Mouse (Mus musculus) frontal cortex, postnatal 25 days (tissue): Measurements from ENCODE around the gene Lamc1.
"Not testable (repeated sequence)": the region's sequence is repeated elsewhere in the genome, so short reads cannot be mapped to it uniquely, and the experiment has no call there.

Experiments used
- DNase-seq, 2 experiments: peaks; one replicate each; pipeline ENCODE4 v3.0.0; 2022; ENCODE audit warnings: low spot score in 2 of 2

Gene Lamc1

DNA sequence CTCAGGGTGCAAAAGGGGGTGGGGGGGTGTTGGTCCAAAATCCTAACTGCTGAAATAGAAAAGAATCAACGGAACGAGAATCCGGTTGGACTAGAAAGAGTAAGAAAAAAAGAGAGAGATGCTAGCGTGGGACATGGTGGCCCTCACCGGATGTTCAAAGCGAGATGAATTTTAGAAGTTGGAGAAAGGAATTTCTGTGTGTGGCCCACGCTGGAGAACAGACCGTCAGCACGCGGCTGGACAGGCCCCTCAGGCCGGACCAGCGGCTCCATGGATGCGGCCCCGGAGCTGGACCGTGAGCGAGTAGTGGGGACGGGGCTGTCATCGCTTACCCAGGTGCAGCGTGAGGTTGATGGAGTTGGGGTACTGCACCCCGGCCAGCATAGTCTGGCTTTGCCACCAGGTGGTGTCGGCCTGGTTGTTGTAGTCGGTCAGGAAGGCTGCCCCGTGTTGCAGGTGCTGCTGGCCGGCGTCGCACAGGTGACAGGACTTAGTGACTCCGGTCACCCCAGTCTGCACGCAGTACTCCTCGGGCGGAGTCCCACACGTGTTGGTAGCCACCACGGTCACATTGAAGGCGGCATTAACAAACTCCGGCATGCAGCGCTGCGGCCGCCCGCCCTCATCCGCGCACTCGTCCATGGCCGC is 666 bp downstream of the Lamc1 start:
- DNase-seq: peak; percentile 26 to 37

- DNase-seq: no peak
Measured at GRCm38 (mm10) chr1:153331206-153331605, 1.4 kb downstream of the Lamc1 start.

GRCm38 (mm10) chr1:153329306-153329705 is 3.3 kb downstream of the Lamc1 start:
- no peak for DNase-seq

DNA sequence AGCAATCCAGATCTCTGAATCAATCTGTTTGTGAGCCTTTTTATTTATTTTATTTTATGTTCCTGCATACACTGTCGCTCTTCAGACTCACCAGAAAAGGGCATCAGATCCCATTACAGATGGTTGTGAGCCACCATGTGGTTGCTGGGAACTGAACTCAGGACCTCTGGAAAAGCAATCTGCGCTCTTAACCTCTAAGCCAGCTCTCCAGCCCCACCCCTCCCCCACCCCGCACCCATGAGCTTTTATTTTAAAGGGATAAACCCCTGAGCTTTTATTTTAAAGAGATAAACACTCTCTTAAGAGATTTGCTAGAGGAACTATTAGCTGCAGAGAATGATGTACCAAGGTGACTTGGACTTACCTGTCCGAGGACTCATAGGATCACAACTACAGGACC is 5.5 kb downstream of the Lamc1 start:
- DNase-seq: no peak

GRCm38 (mm10) chr1:153326226-153326625 is 6.4 kb downstream of the Lamc1 start:
- DNase-seq: no peak

DNA sequence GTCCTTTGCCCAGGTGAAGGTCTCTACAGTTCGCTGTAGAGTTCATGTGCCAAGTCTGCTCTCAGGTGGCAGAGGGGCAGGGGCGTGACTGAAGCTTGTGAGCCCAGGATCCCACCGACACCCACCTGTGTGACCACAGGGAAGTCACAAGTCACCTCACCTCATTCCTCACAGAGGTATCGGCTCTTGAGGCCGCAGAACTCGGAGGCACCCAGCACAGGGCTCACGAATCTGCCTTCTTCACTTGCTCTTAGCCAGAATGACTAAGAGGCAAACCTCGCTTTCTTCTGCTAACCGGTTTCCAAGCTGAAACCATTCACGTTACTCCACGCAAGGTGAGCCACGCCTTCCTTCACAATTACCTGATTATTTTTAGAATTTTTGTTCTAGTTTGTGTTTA is 11.2 kb downstream of the Lamc1 start:
- DNase-seq: no peak

- no peak for DNase-seq
Measured at GRCm38 (mm10) chr1:153320554-153321147, 11.9 kb downstream of the Lamc1 start.

DNA sequence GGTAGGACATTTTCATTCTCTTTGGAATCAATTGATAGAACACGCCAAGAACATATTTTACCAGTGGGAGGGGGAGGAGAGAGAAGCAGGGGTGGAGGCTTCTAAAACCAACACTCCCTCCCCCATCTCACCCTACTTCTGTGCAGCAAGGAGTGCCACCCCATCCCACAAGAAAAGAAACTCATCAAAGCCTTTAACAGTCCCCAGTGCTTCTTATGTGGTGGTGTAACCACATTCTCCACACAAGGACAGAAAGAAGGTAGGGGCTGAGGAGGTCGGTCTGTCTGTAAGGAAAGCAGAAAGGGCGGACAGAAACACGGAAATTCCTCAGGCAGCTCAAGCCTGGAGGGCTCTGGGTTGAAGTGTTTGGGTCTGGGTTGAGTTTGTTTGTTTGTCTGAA is 12.5 kb downstream of the Lamc1 start:
- DNase-seq: no peak

GRCm38 (mm10) chr1:153318741-153319140 is 13.8 kb downstream of the Lamc1 start:
- no peak for DNase-seq

DNA sequence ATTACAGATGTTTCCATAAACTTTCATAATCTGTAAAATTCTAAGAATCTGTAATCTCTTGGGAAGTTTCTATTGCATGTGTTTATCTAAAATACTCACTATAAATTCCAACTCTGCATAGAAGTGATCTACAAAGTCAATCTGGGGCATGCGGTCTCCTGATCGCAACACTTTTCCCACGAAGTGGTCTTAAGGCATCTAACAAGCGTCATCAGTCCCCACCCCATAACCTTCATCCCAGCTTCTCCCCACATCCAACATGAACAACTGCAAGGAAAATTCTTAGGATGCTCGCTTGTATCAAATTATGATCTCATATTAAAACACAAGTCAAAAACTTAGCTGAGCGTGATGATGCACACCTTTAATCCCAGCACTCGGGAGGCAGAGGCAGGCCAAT is 14.3 kb downstream of the Lamc1 start:
- no peak for DNase-seq

- DNase-seq: no peak
Measured at GRCm38 (mm10) chr1:153317486-153318260, 14.9 kb downstream of the Lamc1 start.

DNA sequence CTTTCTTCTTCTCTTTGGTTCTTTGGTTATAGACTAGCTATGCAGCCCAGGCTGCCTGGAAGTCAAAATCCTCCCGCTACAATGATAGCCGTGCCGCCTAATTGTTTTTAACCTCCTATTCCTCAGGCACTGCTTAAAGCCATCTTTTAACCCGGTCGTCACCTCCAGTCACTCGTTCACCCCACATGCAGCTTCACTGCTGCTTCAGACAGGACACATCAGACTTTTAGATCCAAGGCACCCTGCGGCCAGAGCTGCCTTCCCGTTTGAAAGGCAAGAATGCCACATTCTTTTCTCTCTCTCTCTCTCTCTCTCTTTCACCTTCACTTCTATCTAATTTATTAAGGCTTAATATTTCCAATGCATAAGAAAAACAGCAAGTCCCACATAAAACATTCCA is 15.6 kb downstream of the Lamc1 start:
- no peak for DNase-seq

DNA sequence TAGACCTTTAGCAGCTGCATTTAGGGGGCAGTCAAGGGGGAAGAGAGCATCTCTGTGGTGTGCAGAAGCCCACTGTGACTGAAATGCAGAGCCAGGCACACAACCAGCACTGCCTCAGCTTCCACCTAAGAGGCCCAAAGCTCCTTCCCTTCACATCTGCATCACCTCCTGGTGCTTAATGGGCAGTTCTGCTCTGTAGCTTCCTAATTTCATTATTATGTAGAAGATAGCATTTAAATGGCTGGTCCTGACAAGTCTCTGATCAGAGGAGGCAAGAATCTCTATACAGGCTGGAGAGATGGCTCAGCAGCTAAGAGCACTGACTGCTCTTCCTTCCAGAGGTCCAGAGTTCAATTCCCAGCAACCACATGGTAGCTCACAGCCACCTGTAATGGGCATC is 16.3 kb downstream of the Lamc1 start:
- DNase-seq: no peak

GRCm38 (mm10) chr1:153315121-153315520 is 17.5 kb downstream of the Lamc1 start:
- DNase-seq: no peak

- no peak for DNase-seq
Measured at GRCm38 (mm10) chr1:153312992-153313391, 19.6 kb downstream of the Lamc1 start.

GRCm38 (mm10) chr1:153310190-153310589 is 22.4 kb downstream of the Lamc1 start:
- DNase-seq: no peak

- DNase-seq: no peak
Measured at GRCm38 (mm10) chr1:153309310-153309709, 23.3 kb downstream of the Lamc1 start.

DNA sequence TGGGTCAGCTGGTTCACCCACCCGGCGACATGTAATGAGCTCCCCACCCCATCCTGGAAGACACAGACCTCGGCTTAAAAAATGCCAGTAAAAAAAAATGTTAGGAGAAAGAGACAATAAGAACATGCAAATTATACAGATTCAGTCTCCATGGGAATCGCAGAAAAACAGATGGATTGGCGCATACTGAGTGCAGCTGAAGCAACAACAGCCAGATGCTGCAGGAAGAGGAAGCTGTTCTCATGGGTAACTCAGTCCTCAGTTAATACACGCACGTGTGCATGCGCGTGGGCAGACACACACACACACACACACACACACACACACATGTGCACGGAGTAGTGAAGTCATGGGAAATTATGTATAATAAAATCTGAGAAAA is 23.7 kb downstream of the Lamc1 start:
- DNase-seq: no peak

GRCm38 (mm10) chr1:153308179-153308914 is 24.2 kb downstream of the Lamc1 start:
- peak in 1 of 2 experiments; percentile 22 for DNase-seq

- DNase-seq: no peak
Measured at GRCm38 (mm10) chr1:153307509-153308178, 24.9 kb downstream of the Lamc1 start.

- not testable (repeated sequence) for DNase-seq
Measured at GRCm38 (mm10) chr1:153305728-153306127, 26.9 kb downstream of the Lamc1 start.

GRCm38 (mm10) chr1:153305249-153305648 is 27.3 kb downstream of the Lamc1 start:
- not testable (repeated sequence) for DNase-seq
